Mouse (Mus musculus): Measurements from ENCODE around the gene Tfr2. TPM values are rescaled to one million over a fixed set of nuclear protein-coding genes. Genes with fewer than 3 reads are reported as not detected.

Tfr2 gene
- polyA plus RNA-seq, 1 experiment from 2014 or later: 1.0 TPM

DNA sequence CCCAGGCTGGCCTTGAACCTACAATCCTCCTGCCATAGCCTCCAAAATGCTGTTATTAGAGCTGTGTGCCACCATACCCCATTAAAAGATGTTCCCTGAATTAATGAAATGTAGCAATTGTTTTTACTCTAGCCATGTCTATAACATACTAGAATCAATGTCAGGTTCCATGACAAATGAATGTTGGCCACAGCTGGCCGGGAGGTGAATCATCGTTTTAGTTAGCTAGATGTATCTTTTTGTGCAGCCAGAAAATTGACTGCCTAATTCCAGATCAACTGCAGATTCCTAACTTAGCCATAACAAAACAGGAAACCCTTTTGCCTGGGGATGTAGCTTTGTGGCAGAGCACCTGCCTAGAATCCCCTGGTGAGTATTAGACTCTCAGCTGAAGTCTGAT is 19.8 kb upstream of the Tfr2 start:
- no peak overlapping the region for H3K9ac ChIP-seq (ENCODE audit: low read depth, low read length)

DNA sequence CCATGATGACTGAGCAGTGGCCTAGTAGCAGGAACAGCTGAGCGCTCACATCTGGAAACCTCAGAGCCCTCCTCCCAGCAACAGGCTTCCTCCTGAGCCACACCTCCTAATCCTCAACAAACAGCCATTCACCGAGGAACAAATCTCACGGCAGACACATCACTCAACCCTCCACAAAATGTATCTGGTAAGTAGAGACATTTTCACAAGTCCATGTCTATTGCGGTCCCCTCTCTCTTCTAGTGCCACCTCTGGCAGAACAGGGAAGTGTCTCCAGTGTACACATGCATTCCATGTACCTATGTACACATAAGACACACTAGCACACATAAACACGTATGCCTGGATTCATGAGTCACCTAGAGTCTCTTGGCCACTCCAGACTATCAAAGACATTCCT is 18.5 kb upstream of the Tfr2 start:
- Histone ChIP-seq H3K4me1 (ENCODE audit: control insufficient read depth, insufficient read depth, low read length) (no peaks in the 10 kb centered on the region), H3K9me3 (ENCODE audit: control insufficient read depth, low read length) (no peaks in the 10 kb centered on the region), H3K36me3 (ENCODE audit: control insufficient read depth, insufficient read depth, low read length) (no peaks in the 10 kb centered on the region), H3K27me3 (ENCODE audit: control insufficient read depth, insufficient read depth, low read length) (peaks cover 10% of the 10 kb centered on the region; the same call in 1 of the 2 replicates), H3K9ac (ENCODE audit: low read depth, low read length) (no peak overlapping the region), H3K4me2 (replicated peaks; ENCODE audit: low read depth, low read length) (no peak overlapping the region), H3K4me3 (ENCODE audit: low read length) (no peak overlapping the region), H3K27ac (ENCODE audit: low read depth, low read length) (no peak overlapping the region)
- no peak for ATAC-seq (ENCODE audit: low FRiP score, low TSS enrichment)
- WGBS: 76% methylated on average over 5 of the region's 5 CpGs

More for the DNA sequence above, 19.8 kb upstream of the Tfr2 start:
- H3K36me3 ChIP-seq (ENCODE audit: control insufficient read depth, insufficient read depth, low read length): no peaks in the 10 kb centered on the region
- no peaks in the 10 kb centered on the region for H3K4me1 ChIP-seq (ENCODE audit: control insufficient read depth, insufficient read depth, low read length)
- no peak overlapping the region for H3K4me2 ChIP-seq (replicated peaks; ENCODE audit: low read depth, low read length)
- no peaks in the 10 kb centered on the region for H3K9me3 ChIP-seq (ENCODE audit: control insufficient read depth, low read length)
- peaks cover 10% of the 10 kb centered on the region; the same call in 1 of the 2 replicates for H3K27me3 ChIP-seq (ENCODE audit: control insufficient read depth, insufficient read depth, low read length)
- ATAC-seq (ENCODE audit: low FRiP score, low TSS enrichment): no peak
- H3K27ac ChIP-seq (ENCODE audit: low read depth, low read length): no peak overlapping the region
- no peak overlapping the region for H3K4me3 ChIP-seq (ENCODE audit: low read length)
- WGBS: 91% methylated on average over 2 of the region's 2 CpGs

DNA sequence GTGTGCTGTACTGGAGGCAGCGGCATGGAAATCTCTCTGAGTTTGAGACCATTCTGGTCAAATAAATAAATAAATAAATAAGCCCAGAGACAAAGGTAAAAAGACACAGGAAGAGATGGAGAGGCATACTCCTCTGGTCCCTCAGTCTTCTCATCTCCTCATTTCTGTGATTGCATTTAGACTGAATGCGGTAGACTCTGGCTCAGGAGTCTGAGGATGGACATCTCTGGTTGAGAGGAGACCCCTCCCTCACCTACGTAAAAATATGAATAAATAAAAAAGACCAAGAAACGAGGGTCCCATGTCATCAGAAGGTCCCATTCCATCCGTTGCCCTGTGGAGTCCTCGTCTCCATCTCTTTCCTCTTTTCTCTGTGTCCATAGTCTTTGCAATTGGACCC is 16.6 kb upstream of the Tfr2 start:
- no peak overlapping the region for H3K9ac ChIP-seq (ENCODE audit: low read depth, low read length)
- H3K27me3 ChIP-seq (ENCODE audit: control insufficient read depth, insufficient read depth, low read length): peaks cover 10% of the 10 kb centered on the region; the same call in 1 of the 2 replicates
- H3K9me3 ChIP-seq (ENCODE audit: control insufficient read depth, low read length): no peaks in the 10 kb centered on the region
- no peaks in the 10 kb centered on the region for H3K4me1 ChIP-seq (ENCODE audit: control insufficient read depth, insufficient read depth, low read length)
- ATAC-seq (ENCODE audit: low FRiP score, low TSS enrichment): no peak
- no peaks in the 10 kb centered on the region for H3K36me3 ChIP-seq (ENCODE audit: control insufficient read depth, insufficient read depth, low read length)
- H3K27ac ChIP-seq (ENCODE audit: low read depth, low read length): no peak overlapping the region
- H3K4me2 ChIP-seq (replicated peaks; ENCODE audit: low read depth, low read length): peak overlapping the region; percentile 37
- H3K4me3 ChIP-seq (ENCODE audit: low read length): peak overlapping the region; percentile 17; the same call in 1 of the 2 replicates
- 31% methylated on average over 6 of the region's 6 CpGs for WGBS

DNA sequence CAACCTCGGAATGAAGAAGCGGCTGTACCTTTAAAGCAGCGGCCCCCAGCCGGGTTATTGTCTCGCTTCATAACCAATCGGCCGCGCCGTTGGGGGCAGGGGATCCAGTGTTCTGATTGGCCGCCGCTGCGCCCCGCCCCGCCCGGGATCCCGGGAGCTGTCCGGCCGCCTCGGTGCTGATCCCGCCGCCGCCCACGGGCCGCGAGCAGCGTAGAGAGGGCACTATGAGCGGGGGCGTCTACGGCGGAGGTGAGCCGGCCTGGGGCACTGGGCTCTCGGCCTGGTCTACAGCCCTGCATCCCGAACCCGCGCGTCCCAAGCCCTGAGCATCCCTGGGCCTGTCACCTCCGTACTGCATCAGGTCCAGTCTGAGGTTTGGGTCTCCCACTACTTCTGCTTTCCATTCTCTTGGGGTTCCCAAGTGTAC is 16.2 kb upstream of the Tfr2 start, which contains the start of gene Actl6b:
TSS of gene Actl6b (plus strand) at position 107 of the 427 bp plus-strand sequence.
- Histone ChIP-seq H3K4me1 (ENCODE audit: control insufficient read depth, insufficient read depth, low read length) (no peaks in the 10 kb centered on the region), H3K9ac (ENCODE audit: low read depth, low read length) (no peak within 1 kb of the TSS), H3K4me2 (replicated peaks; ENCODE audit: low read depth, low read length) (peak within 1 kb of the TSS; percentile 37), H3K27me3 (ENCODE audit: control insufficient read depth, insufficient read depth, low read length) (peaks cover 10% of the 10 kb centered on the region; the same call in 1 of the 2 replicates), H3K9me3 (ENCODE audit: control insufficient read depth, low read length) (no peaks in the 10 kb centered on the region), H3K36me3 (ENCODE audit: control insufficient read depth, insufficient read depth, low read length) (no peaks in the 10 kb centered on the region), H3K27ac (ENCODE audit: low read depth, low read length) (no peak within 1 kb of the TSS), H3K4me3 (ENCODE audit: low read length) (peak within 1 kb of the TSS; percentile 17; the same call in 1 of the 2 replicates)
- ATAC-seq (ENCODE audit: low FRiP score, low TSS enrichment): peak; percentile 83
- WGBS: 1% methylated on average over 35 of the region's 37 CpGs

DNA sequence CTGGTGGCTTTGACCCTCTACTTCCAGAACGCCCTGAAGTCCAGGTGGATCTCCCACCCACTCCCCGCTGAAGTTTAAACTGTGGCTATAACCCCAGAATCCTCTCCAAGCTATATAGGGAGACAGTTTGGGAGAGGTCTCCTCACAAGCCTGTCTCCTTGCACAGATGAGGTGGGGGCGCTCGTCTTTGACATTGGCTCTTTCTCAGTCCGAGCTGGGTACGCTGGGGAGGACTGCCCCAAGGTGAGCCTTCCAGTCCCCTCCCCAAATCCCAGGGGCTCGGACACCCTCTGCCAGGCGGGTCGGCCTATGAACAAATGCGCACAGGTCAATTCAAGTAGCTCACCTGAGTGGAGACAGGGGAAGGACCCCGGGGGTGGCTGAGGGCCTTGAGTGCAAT is 15.7 kb upstream of the Tfr2 start:
- no peak overlapping the region for H3K4me3 ChIP-seq (ENCODE audit: low read length)
- peak; percentile 20; the same call in 1 of the 2 replicates for ATAC-seq (ENCODE audit: low FRiP score, low TSS enrichment)
- no peaks in the 10 kb centered on the region for H3K4me1 ChIP-seq (ENCODE audit: control insufficient read depth, insufficient read depth, low read length)
- H3K36me3 ChIP-seq (ENCODE audit: control insufficient read depth, insufficient read depth, low read length): no peaks in the 10 kb centered on the region
- H3K9ac ChIP-seq (ENCODE audit: low read depth, low read length): no peak overlapping the region
- no peak overlapping the region for H3K4me2 ChIP-seq (replicated peaks; ENCODE audit: low read depth, low read length)
- H3K27ac ChIP-seq (ENCODE audit: low read depth, low read length): no peak overlapping the region
- H3K27me3 ChIP-seq (ENCODE audit: control insufficient read depth, insufficient read depth, low read length): peaks cover 10% of the 10 kb centered on the region; the same call in 1 of the 2 replicates
- 42% methylated on average over 11 of the region's 11 CpGs for WGBS
- no peaks in the 10 kb centered on the region for H3K9me3 ChIP-seq (ENCODE audit: control insufficient read depth, low read length)

DNA sequence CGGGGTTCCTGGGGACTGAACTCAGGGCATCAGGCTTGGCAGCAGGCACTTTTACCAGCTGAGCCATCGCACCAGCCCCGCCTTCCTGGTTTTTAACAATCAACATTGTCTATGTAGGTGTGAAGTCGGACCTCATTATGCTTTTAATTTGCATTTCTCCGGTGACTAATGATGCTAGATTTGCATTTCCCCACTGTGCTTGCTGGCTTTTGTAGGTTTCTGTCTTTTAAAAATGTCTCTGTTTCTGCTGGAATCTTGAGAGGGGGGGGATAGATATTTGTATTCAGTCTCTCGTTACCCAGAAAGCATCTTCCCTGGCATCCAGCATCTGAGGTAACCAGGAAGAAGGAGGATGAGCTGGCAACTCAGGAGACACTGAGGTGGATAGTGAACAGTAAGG is 8.1 kb upstream of the Tfr2 start:
- H3K9me3 ChIP-seq (ENCODE audit: control insufficient read depth, low read length): no peaks in the 10 kb centered on the region
- no peak overlapping the region for H3K9ac ChIP-seq (ENCODE audit: low read depth, low read length)
- WGBS: 76% methylated on average over 6 of the region's 6 CpGs
- H3K4me1 ChIP-seq (ENCODE audit: control insufficient read depth, insufficient read depth, low read length): no peaks in the 10 kb centered on the region
- H3K4me3 ChIP-seq (ENCODE audit: low read length): no peak overlapping the region
- H3K27ac ChIP-seq (ENCODE audit: low read depth, low read length): no peak overlapping the region
- H3K4me2 ChIP-seq (replicated peaks; ENCODE audit: low read depth, low read length): no peak overlapping the region
- H3K27me3 ChIP-seq (ENCODE audit: control insufficient read depth, insufficient read depth, low read length): no peaks in the 10 kb centered on the region
- no peaks in the 10 kb centered on the region for H3K36me3 ChIP-seq (ENCODE audit: control insufficient read depth, insufficient read depth, low read length)
- no peak for ATAC-seq (ENCODE audit: low FRiP score, low TSS enrichment)

DNA sequence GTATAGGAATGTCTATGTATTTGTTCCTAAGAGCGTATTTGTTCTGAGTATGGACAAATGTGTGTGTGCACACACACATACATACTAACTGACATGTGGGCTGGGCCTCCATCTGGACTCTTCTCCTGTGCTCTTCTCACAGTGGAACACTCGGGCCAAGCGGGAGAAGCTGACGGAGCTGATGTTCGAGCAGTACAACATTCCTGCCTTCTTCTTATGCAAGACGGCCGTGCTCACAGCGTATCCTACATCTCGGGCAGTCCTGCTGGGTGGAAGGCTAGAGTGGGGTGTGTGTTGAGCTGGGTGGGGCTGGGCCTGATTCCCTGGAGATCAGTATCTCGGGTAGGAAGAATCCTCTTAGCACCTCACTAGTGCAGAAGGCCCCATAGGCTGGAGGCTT is 6.7 kb upstream of the Tfr2 start:
- 70% methylated on average over 10 of the region's 10 CpGs for WGBS
- Histone ChIP-seq H3K9me3 (ENCODE audit: control insufficient read depth, low read length) (no peaks in the 10 kb centered on the region), H3K27ac (ENCODE audit: low read depth, low read length) (no peak overlapping the region), H3K4me1 (ENCODE audit: control insufficient read depth, insufficient read depth, low read length) (no peaks in the 10 kb centered on the region), H3K4me3 (ENCODE audit: low read length) (no peak overlapping the region), H3K36me3 (ENCODE audit: control insufficient read depth, insufficient read depth, low read length) (no peaks in the 10 kb centered on the region), H3K9ac (ENCODE audit: low read depth, low read length) (no peak overlapping the region), H3K27me3 (ENCODE audit: control insufficient read depth, insufficient read depth, low read length) (no peaks in the 10 kb centered on the region), H3K4me2 (replicated peaks; ENCODE audit: low read depth, low read length) (no peak overlapping the region)
- no peak for ATAC-seq (ENCODE audit: low FRiP score, low TSS enrichment)

DNA sequence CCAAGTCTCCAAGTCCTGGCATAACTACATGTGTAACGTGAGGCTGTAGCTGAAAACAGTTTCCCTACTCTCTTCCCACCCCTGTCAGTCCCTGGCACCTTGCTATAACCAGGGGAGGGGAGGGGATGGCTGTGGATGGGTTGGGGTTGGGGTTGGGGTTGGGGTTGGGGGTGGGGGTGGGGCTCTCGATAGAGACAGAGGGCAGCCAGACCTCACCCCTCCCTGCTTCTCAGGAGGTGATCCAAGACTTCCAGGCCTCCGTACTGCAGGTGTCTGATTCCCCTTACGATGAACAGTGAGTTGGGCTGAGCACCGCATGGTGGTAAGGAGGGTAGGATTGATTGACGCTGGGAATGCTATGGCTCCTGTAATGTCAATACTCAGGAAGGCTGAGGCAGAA is 3.9 kb upstream of the Tfr2 start:
- Histone ChIP-seq H3K27ac (ENCODE audit: low read depth, low read length) (no peak overlapping the region), H3K27me3 (ENCODE audit: control insufficient read depth, insufficient read depth, low read length) (no peaks in the 10 kb centered on the region), H3K4me1 (ENCODE audit: control insufficient read depth, insufficient read depth, low read length) (no peaks in the 10 kb centered on the region), H3K4me2 (replicated peaks; ENCODE audit: low read depth, low read length) (no peak overlapping the region), H3K4me3 (ENCODE audit: low read length) (no peak overlapping the region), H3K36me3 (ENCODE audit: control insufficient read depth, insufficient read depth, low read length) (no peaks in the 10 kb centered on the region), H3K9me3 (ENCODE audit: control insufficient read depth, low read length) (no peaks in the 10 kb centered on the region), H3K9ac (ENCODE audit: low read depth, low read length) (no peak overlapping the region)
- 69% methylated on average over 6 of the region's 6 CpGs for WGBS
- ATAC-seq (ENCODE audit: low FRiP score, low TSS enrichment): no peak

DNA sequence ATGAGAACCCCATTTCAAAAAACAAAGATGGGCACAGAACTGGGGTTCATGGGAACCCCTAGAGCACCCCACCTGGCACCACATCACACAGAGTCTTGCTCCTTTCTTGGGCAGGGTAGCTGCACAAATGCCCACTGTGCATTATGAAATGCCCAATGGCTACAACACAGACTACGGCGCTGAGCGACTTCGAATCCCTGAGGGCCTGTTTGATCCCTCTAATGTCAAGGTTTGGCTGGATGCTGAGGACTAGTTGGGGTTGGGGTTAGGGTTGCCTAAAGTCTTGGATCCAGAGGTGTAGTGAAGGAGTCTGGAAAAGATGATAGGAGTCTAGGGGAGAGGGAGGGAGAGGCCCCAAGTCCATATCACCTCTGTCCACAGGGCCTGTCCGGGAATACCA is 3.2 kb upstream of the Tfr2 start:
- H3K9me3 ChIP-seq (ENCODE audit: control insufficient read depth, low read length): no peaks in the 10 kb centered on the region
- no peaks in the 10 kb centered on the region for H3K36me3 ChIP-seq (ENCODE audit: control insufficient read depth, insufficient read depth, low read length)
- H3K27ac ChIP-seq (ENCODE audit: low read depth, low read length): no peak overlapping the region
- H3K9ac ChIP-seq (ENCODE audit: low read depth, low read length): no peak overlapping the region
- WGBS: 96% methylated on average over 5 of the region's 5 CpGs
- no peak for ATAC-seq (ENCODE audit: low FRiP score, low TSS enrichment)
- H3K4me2 ChIP-seq (replicated peaks; ENCODE audit: low read depth, low read length): no peak overlapping the region
- no peak overlapping the region for H3K4me3 ChIP-seq (ENCODE audit: low read length)
- H3K27me3 ChIP-seq (ENCODE audit: control insufficient read depth, insufficient read depth, low read length): no peaks in the 10 kb centered on the region
- no peaks in the 10 kb centered on the region for H3K4me1 ChIP-seq (ENCODE audit: control insufficient read depth, insufficient read depth, low read length)
